Mouse (Mus musculus) liver, adult 2 months (tissue): Measurements from ENCODE around the gene Flt1.

ENCODE experiments used
- CTCF ChIP-seq: fragments of 200-500 bp; IDR thresholded peaks from 2 replicates; pipeline ENCODE4 v1.5.1; 2011; ENCODE audit warnings: low read depth, low read length, control low read depth
- POLR2A ChIP-seq: fragments of 200-500 bp; IDR thresholded peaks from 2 replicates; pipeline ENCODE4 v1.6.1; 2011; ENCODE audit warnings: low read length, control low read depth; ENCODE audit not compliant: insufficient read depth; ENCODE audit errors: extremely low read depth

DNA sequence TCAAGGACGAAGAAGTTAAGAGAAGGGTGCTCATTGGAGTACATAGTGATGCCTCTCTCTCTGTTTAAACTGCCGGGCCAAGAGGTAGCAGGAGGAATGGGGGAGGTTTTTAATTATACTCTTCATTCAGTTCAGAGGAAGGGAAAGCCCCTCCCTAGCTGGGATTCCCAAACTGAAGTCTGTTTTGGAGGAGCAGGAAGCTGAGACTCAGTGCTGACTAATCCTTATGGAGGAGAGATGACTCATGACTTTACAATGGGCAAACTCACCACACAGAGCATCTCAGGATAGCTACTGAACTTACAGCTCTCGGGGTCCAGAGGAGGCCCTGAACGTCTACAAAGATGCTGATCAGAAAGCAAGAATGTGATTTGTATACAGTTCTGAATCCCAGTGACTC lies 18.3 kb downstream of the Flt1 start:
- TF ChIP-seq CTCF (no peak), POLR2A (no peak)
